Mouse (Mus musculus): ENCODE measurements around the gene Ophn1.

Ophn1 gene

DNA sequence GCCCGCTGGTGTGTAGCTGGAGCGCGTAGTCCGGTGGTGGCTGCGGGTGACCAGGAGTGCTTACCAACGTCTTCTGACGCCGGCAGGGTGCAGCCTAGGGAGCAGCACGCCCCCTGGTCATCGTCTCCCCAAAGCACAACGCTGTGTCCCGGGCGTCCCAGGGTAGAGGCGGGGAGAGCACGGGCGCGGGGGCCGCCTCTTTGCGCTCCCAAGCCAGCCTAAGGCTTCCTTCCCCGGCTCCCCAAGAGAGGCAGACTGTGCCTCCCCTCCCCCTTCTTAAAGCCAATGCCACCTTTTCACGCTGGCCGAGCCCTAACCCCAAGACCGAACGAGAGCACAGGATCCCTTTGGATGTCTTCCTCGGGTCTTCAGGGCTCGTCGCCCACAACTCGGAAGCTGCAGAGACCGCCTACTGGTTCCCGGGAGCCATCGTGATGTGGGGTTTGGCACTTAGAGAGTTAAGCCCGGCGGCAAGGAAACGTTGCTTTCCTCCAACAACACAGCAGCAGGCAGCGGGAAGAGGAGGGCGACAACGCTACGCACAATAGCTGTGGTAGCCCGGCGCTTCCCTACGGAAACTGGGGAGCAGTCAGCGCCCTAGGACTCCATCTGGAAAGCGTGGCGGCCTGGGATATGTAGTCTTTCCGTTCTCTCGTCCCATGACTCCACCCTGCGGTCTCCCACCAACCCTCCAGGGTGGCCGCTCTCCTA is at the start of gene Ophn1:
Gene Ophn1, minus strand, starts transcription at position 620 of the 711 bp plus-strand sequence.
- DNase-seq (ENCODE audit: low read depth) = no peak

DNA sequence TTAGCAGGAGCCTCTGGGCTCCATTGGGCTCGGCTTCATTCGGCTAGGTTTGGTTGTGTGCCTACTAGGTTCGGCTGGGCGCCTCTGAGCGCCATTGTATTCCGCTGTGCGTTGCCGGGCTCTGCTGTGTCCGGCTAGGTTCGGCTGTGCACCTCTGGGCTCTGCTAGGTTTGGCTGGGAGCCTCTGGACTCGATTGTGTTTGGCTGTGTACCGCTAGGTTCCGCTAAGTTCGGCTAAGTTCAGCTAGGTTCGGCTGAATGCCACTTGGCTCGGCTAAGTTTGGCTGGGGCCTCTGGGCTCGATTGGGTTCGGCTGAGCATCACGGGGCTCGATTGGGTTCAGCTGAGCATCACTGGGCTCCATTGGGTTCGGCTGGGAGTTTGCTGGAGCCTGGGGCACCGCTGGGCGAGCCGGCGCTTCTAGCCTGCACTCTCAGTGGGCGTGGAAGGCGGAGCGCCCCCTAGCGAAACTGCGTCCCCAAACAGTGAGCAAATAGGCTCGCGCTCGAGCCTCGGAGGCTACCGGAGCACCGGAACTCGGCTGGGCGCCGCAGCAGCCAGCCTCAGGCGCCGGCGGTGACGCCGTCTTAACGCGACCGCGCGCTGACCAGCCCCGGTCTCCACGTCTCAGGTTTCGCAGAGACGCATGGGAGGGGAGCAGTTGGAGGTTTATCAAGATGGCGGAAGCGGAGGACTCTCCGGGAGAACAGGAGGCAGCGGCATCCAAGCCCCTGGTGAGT is 46.9 kb upstream of the Ophn1 start:
- peak; percentile 83 for DNase-seq (ENCODE audit: low read depth)

DNA sequence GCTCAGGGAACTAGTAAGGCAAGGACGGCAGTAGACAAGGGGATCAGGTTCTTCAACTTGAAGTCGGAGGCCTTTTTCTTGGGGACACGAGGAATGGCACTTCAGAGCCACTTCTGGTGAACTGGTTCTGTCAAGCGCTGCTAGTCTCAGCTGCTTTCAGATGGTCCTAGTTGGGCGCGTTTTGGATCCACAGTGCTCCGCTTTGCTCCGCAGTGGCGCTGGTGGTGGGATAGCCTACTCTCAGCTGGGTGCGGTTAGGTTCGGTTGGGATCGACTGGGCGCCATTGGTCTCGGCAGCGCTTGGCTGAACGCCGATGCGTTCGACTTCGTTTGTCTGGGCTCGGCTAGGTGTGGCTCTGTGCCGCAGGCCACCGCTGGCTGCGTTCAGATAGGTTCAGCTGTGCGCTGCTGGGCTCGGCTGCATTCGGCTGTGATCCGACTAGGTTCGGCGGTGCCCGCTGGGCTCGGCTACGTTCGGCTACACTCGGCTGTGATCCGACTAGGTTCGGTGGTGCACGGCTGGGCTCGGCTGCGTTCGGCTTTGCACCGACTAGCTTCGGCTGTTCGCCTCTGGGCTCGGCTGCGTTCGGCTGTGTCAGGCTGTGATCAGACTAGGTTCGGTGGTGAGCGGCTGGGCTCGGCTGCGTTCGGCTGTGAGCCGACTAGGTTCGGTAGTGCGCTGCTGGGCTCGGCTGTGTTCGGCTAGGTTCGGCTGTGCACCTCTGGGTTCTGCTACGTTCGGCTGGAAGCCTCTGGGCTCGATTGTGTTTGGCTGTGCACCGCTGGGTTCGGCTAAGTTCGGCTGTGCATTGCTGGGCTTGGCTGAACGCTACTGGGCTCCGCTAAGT is 46.1 kb upstream of the Ophn1 start:
- peak; percentile 64 for DNase-seq (ENCODE audit: low read depth)

DNA sequence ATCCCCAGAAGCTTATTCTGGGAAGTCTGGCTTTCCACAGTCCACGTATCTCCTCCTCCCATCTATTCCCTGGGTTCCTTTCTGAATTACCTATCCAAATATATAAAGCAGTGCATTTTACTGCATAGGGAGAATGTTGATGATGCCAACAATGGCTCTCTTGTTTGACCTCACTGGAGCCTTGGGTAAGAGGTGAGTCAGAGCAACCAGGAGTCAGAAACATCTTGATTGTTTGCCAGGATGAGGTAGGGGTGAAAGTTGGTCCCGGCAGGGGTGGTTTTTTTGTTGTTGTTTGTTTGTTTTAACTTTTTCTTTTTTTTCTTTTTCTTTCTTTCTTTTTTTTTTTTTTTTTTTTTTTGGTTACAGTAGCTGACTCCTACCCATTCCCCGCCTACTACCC is 45.3 kb upstream of the Ophn1 start, which contains the start of gene Yipf6:
Gene Yipf6, plus strand, starts transcription at position 216 of the 400 bp plus-strand sequence.
- DNase-seq (ENCODE audit: low read depth) = no peak

DNA sequence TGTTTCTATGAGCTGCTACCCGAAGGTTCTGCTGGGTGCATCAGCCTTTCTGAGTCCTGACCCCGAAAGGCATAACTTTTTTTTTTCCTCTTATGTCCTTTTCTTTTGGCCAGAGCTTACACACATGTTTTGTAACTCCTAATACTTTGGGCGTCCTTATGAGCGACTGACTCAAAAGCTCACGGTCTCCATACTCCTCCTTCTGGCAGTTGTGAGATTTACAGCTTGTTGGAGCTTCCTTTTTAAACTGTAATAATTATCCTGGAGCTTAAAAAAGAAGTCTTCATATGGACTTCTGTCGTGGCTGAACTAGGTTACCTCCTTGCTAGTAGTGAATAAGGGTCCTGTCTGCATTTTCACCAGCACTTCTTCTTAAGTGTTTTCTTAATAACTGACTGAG is 28.6 kb upstream of the Ophn1 start:
- DNase-seq (ENCODE audit: low read depth) = peak; percentile 29

DNA sequence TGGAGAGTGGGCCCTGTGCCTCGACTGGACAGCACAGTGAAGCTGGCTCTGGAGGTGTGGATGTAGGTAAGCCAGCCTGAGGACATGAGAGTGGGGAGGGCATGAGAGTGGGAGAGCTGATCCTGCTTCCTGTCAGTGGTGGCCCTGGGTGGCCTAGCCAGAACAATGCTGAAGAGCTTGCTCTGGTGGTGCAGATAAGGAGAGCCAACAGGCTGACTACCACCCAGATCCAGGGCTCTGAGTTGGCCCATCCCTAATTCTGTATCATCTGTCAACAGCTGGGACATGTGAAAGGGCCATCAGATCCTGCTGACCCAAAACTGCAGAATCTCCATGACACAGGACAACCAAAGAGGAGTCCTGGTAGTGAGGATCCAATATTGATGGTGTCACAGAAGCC is 18.1 kb upstream of the Ophn1 start:
- DNase-seq (ENCODE audit: low read depth) = no peak

DNA sequence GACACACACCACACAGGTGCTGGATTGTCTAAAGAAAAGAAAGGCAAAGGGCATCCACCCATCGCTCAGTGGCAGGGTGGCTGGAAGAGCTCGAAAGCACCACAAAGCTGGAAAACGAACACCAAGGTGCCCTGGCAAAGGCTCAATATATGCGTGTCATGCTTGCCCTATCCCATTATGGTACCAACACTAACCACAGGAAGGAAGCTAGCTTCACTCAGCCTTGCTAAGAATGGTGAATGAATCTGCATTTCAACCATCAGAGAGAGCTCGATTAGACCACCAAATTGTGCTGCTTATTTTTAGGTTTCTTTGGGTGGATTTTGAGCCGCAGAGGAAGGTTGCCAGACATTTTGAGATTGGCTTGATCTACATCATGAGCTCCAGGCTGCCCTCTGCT is 13.4 kb upstream of the Ophn1 start:
- DNase-seq (ENCODE audit: low read depth) = no peak

DNA sequence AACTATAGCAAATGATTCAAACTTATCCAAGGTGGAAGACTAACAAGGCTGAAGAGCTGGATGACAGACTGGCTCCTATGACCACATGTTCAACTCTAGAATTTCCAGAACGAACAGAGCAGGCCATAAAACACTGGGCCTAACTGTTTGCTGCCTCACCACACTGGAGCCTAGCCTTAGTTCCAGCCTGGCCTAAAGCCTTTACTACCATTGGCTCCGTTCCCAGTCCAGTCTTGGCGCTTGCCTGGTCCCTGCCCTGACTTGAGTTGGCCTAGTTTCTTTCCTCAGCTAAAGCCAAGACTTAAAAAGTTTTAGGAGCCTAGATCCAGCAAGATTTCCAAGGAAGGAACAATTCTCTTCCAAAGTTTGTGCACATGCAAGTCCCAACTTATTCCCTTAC is 7.5 kb upstream of the Ophn1 start:
- no peak for DNase-seq (ENCODE audit: low read depth)

DNA sequence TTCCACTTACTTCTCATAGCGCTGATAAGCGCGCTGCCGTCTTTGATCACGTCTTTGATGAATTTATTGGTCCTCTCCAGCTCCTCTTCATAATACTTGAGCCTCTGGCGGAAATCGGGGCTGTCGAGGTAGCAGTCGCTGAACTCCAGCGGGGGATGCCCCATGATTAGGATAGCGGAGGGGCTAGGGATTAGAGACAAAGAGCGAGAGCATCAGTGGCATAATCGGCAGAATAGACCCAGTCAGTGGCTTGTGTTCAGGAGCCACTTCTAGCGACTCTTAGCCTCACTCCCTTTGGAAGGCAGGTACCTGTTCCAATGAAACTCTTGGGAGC is 786 bp downstream of the Ophn1 start:
- DNase-seq (ENCODE audit: low read depth) = no peak

DNA sequence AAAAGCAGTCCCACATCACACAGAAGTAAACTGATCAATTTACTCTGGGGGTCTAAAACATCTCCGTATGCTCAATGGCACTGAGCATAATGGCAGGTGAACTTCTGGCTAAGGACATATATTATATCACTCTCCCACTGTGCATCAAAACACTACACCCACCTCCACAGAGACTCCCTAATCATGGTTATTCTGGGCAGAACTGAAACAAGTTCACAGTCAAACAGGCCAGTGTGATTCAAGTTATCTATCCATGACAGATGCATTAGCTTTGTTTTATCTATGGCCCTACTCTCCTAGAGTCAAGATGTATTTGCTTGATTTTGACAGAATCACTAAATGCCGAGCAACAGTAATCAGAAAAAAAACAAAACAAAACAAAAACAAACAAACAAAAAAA is 8.8 kb downstream of the Ophn1 start:
- DNase-seq (ENCODE audit: low read depth) = no peak

DNA sequence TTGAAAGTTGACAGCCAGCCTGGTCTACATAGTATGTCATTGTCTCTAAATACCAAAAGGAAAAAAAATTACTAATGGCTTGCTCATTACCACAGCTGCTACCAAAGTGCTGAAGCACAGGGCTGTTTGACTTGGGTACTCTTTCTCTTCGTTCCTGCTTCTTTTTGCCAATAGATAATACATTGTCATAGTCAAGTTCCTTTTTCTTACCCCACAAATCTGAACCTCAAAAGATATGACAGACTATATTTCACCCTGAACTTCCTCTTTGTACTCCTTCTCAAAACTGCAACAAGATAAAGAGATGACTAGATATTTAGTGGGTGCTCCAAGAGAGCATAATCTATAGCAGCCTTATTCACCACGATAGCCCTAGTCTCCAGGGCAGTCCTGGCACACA is 9.7 kb downstream of the Ophn1 start:
- DNase-seq (ENCODE audit: low read depth) = no peak

DNA sequence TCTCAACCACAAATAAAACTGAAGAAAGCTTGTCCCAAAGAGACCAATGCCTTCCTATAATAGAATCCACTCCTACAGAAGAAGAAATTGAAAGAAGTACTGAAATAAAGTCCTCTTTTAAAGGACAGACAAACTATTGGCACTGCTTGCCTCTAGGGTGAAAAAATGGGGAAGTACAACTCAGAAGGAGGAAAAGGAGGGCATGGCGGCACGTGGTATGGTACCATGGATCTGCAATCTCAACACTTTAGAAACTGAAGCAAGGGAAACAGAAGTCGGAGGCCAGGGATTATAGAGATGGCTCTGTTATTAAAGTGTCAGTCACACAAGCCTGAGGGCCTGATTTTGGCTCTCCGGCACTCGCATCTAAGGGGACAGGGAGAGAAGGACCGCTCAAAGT is 10.5 kb downstream of the Ophn1 start:
- DNase-seq (ENCODE audit: low read depth) = no peak

DNA sequence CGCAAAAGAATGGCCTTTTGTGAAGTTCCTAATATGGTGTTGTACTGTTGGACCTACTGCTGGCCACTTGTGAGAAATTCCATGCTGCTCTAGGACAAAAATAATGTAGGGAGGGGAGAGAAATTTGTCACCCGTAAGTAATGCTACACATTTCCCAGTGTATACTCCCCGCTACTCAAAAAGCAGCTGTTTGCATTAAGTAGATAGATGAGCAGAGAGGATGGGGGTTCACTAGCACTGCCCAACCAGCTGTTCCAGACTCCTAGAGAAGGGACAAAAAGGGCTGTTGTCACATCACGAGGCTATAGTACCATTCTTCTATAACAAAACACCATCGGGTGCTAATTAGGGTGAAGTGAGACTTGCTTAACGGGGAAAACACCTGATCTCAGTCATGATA is 15.7 kb downstream of the Ophn1 start:
- DNase-seq (ENCODE audit: low read depth) = no peak

DNA sequence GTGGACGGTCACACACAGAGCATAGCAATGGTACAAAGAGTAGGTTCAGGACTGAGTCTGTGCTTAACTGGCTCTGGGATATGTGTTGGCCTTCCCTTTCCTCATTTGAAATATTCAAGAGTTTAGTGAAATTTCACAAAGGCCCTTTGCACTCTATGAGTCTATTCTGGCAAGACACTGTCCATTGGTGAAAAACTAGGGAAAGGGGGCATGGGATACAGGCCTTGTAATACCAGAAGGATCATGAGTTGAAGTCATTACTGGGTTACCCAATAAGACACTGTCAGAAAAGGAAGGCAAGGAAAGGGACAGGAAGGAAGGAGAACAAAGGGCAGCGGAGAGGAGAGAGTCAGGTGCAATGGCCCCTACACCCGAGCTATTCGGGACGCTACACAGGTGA is 16.7 kb downstream of the Ophn1 start:
- no peak for DNase-seq (ENCODE audit: low read depth)

DNA sequence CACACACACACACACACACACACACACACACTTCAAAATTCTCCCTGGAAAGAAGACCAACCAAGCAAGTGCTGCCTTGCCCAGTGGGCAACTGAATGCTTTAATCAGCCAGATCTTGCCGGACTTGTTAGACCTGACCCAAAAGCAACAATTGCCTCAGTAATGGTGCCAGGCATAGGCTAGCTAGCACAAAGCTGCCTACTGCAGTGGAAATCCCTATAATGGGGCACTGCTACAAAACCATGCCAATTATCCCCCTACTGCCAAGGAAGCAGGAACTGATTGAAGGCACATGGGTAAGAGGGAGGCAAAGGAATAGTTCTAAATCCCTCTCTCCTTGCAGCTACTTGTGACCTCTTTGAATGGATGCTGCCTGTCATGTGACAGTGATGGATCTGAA is 18.8 kb downstream of the Ophn1 start:
- DNase-seq (ENCODE audit: low read depth) = no peak

DNA sequence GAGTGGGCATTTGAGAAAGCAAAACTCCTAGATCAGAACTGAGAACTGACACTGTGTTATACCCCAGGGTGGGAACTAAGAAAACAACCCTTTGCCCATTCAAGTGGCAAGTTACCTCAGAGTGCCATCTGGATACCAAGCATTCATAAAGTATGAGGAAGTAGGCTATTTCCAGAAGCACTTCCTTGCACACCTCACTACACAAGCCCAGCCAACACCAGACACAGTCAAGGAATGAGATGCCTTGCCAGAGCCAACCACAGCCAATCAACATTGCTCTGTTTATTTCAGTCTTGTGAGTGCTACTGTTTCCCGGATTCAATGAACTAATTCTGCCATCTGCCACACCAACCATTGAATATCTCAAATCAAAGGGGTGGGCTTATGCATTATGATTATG is 20.3 kb downstream of the Ophn1 start:
- no peak for DNase-seq (ENCODE audit: low read depth)

DNA sequence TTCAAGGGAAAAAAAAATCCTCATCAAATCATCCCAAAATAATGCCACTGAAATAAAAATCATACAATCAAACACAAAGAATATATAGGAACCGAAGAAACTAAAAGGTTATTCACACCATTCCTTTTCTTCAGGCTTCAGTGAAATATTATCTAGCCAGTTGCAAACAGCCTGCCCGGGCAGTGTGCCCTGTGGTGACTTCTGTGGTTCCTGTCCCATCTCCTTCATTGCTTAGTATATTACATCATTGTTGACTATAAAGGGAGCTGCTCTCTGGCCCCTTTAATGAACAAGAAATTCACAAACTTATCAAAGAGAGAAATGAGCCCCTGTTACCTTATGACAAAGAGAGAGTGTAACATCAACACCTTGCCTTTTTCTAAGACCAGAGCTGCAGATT is 21.1 kb downstream of the Ophn1 start:
- no peak for DNase-seq (ENCODE audit: low read depth)

DNA sequence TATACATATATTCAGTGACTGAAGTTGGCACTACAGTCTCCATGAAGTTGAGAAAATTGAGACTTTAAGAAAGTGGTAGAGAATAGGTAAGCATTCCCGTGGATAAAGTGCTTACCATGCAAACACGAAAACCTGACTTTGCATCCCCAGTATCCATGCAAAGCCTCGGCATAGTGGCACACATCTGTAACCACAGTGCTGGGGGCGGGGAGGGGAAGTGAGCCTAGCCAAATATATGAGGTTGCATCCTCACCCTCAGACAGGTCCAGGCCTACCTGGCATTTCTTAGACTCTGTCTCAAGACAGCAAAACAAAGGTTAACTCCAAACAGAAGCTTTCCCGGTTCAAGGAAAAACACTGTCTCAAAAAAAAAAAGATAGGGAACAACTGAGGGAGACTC is 21.7 kb downstream of the Ophn1 start:
- no peak for DNase-seq (ENCODE audit: low read depth)

DNA sequence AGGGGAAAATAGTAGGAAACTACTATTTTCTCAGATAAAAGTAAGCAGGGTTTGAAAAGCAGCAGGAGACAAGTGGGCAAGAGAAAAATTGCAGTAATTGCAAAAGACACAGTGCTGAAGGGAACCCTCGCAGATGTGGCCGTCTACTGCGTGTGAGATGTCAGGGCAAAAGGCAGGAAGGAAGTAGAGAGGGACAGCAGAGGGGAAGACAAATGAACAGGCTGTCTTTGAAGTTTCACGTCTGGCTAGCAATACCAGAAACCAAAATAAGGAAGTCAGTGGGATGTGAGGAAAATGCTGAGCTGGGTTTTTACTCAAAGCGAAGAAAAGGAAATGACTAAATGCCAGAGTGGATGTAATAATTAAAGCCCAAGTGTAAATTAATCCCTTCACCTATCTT is 30.7 kb downstream of the Ophn1 start:
- peak; percentile 9 for DNase-seq (ENCODE audit: low read depth)

DNA sequence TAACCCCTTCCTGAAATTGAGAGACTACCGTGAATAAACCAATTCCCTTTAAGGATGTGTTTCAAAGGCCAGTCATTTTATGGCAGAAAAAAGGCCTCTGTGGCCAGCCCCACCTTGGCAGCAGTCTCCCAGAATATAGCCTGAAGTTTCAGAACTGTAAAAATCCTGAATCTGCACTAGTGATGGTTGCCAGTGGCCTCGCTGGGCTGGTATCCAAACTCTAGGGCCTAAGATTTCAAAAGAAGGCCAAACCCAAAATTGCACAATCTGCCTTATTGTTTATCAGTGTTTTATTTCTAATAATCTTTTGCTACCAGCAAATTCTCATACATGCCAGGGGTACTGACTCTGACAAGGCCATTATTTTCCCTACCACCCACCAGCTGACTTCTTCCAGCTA is 34.8 kb downstream of the Ophn1 start:
- no peak for DNase-seq (ENCODE audit: low read depth)

DNA sequence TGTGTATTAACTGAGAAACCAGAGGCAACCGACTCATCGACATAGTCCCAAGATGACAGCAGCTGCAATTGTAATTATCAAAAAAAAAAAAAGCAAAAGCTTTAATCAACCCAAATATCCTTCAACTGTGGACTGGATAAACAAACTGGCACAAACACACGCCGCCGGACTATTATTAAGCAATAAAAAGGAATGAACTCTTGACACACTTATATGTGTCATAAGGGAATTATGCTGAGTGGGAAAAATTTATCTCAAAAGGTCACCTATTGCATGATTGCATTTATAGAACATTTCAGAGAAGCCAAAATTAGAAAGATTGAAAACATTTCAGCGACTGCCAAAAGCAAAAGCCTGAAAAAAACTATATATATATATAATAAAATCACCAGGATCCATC is 40.0 kb downstream of the Ophn1 start:
- no peak for DNase-seq (ENCODE audit: low read depth)

DNA sequence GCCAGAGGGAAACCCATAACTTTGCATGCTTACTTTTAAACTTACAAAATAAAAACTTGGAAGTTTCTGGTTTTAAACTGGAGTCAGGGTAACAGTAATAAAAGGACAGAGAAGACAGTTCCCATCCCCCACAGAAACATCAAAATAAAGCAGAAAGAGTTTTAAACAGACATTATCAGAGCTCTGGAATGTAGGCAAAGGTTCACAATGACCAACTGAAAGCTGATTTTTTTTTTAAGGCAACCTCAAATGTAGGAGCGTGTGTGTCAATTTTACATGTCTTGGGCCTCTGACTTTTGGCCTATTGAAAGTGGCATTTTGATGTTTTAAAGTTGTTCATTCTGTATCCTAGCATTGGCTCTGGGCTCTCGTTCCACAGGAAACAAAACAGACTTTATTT is 49.2 kb downstream of the Ophn1 start:
- no peak for DNase-seq (ENCODE audit: low read depth)

DNA sequence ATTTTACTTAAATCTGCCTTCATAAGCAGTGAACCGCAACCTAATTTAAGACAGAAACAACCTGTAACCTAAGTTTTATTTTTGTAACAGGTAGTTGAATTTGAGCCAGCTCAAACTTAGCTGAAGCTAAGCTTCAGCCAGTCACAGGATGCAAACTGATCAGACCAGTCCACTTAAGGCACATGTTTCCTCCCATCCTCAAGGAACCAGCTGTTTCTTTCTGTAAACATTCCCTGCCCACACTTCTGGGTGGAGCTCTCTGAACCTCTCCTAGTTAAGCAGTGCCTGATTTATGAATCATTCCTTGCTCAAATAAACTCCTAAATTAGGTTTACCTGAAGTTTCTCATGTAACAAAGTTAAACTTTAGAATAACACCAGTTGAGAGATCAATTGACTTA is 54.8 kb downstream of the Ophn1 start:
- DNase-seq (ENCODE audit: low read depth) = no peak

All from c-Kit-positive CD71-negative TER-119-negative erythroid progenitor cells, embryonic 14.5 days (primary cell).